Mouse (Mus musculus): ENCODE results near the gene Ppm1h.

The Ppm1h gene

DNA sequence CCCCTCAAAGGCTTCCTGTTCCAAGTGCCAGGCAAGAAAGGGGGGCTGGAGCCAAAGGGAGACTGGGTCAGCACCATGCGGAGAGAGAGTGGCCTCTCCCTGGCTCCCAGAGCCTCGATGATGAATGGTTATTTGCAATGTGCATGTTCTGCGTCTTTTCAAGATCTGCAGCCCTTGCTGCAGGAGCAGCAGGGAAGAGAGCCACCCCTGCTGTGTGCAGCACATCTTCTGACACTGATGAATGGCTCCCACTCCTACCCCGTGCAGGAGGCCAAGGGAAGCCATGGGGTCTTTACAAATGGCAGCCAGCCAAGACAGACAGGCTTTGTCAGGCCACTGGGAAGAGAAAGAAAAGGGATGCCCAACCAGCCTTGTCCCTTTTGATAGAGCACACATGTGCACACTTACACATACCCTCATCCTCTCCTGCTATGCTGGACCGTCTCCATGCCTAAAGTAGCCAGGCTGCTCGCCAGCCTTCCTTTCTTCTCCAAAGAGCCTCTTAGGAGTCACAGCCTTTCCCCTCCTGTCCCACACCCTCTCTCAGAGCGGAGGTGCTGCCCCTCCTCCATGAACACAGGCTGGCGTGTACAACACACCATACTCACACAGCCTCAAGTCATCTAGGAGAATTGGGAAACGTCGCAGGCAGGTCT is 209.1 kb downstream of the Ppm1h start:
- in situ Hi-C loops (cut with MboI, MseI): no loop called here

DNA sequence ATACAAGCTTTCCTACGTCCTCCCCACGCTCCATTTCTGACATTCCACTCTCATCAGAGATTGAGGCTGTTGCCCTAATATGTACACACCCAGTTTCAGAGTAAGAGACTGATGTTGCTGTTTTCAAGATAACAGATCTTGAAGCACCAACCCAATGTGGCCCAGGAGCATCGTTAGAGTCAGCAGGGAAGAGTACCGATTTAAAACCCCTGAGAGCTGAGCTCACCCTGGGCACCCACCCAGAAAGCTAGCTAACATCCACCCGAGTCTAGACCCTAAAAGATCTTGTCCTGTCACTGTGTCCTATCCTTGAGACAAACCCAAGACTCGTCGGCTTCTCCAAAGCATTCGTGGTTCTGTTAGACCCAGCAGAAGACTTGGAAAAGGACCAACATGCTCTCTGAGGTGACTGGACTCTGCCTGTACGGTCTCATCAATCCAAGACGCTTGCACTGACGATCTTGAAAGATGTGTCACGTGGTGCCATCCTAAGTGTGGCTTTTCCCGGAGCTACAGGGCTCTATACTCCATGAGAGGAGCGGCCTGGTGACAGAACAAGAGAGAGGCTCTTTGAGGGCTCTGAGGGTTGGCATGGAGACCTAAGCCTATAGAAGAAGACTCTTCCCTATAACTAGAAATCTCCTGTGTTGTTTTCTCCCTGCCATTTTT is 212.3 kb downstream of the Ppm1h start:
- in situ Hi-C loops (cut with MboI, MseI): no loop called here

DNA sequence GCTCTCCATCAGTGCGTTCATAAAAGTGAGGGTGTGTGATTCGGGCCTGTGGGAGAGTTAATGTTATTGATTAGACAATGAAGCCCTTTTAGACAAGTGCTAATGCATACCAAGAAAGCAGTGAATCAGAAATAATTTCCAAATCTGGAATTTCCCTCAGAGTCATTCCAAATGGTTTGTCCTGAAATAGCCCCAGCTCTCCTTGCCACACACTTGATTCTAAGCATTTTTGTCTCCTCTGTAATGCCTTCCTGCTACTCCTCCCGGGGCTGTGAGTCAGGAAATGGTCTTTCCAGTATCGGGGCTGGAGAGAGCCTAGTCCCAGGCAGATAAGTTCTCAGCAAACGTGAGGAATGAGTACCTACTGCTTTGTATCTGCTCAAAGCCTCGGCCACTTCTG is 212.9 kb downstream of the Ppm1h start:
- in situ Hi-C loops (cut with MboI, MseI): no loop called here

DNA sequence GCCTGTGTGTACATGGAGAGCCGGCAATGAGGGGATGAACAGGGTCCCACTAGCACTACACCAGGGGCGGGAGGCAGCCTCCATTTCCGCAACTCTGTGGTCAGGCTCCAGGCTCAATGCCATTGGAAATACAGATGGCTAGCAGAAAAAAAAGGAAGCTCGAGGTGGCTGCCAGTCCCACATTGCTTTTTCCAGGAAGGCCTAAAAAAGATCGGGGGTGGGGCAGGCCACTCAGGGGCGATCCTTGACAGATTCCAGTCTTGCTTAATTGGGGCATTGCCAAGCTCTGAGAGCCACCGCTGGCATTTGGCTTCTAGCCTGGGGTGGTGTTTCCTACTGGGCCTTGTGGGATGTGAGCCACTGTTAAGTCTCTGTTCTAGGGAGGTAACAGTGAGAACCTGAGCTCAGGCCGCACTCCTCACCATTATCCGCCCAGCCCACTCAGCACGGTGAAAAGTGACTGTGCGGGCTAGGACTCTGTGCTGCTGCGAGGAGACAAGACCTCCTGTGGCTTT is 216.1 kb downstream of the Ppm1h start:
- in situ Hi-C loops (cut with MboI, MseI): no loop called here

DNA sequence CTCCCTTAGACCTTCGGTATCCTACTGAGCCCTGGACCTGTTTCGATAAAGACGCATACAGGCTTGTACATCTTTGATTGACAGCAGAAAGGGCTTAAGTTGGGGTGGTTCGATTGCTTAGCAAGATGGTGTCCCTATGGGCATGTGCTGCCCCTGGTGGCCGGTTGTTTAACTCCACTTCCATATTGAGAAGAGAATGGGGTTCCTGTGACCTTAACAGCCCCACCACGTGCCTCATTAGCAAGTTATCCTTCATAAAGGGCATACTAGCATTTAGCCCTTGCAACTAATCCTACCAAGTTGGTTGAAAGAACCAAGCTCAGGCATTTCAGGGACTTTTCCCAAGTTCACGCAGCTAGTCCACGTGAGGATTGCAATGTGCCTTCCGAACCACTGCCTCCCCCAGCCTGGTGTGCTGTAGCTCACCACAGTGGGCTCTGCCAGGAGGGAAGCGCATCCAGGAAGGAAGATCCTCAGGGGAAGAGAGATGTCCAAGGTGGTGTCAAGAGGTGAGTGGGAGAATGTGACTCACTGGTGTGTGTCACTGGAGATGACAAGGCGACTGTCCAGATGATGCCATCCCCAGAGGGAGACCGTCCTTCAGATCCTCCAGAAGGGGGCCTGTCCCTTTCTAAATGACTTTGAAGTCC is 216.7 kb downstream of the Ppm1h start:
- in situ Hi-C loops (cut with MboI, MseI): no loop called here

DNA sequence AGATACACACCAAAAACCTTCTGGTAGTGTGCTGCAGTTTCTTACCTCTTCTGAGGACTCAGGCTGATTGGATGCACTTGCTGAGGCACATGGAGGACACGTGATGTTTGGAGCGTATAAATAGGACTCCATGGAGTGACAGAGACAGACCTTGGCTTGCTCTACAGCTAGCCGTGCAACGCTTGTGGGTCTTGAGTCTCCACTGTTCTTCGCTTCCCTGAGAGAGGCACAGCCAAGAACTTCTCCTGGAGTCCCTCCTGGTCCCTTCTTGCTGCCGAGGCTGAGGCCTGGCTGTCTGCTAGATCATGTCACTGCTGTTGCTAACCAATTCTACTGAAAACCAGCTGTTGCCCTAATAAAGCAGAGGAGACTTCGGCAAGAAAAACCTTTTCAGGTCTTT is 221.4 kb downstream of the Ppm1h start:
- in situ Hi-C loops (cut with MboI, MseI): no loop called here

DNA sequence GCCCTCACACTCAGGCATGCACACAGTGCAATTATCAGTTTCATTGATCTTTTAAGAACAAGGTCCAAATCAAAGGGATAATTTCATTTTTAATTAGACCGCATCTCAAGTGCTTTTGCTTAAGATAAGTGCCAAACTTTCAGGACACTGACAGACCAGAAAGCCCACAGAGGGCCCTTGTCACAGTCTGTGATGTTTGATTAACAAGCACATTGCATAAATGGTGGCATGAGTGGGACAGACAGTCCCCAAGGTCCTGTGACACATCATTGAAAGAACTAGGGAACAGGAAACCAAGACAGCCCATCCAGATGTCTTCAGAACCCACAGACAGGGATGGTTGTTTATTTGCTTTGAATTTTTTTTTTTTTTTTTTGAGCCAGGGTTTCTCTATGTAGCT is 221.9 kb downstream of the Ppm1h start:
- in situ Hi-C loops (cut with MboI, MseI): no loop called here

DNA sequence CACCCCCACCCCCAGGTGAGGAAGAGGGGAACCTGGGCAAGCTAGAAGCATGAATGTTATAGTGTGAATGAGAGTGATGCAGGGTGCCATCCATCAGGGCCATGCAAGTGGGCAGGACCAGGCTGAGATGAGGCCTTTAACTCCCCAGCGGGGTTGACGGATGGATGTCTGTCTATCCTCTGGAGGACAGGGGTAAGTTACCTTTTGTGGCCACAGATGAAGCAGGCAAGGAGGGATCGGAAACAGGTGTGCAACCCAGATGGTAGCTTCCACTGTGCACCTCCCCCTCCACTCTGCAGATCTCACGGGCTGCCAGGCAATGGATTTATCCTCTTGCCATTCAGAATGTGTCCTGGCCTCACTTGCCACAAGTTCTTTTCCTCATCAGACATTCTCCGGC is 222.8 kb downstream of the Ppm1h start:
- in situ Hi-C loops (cut with MboI, MseI): no loop called here

DNA sequence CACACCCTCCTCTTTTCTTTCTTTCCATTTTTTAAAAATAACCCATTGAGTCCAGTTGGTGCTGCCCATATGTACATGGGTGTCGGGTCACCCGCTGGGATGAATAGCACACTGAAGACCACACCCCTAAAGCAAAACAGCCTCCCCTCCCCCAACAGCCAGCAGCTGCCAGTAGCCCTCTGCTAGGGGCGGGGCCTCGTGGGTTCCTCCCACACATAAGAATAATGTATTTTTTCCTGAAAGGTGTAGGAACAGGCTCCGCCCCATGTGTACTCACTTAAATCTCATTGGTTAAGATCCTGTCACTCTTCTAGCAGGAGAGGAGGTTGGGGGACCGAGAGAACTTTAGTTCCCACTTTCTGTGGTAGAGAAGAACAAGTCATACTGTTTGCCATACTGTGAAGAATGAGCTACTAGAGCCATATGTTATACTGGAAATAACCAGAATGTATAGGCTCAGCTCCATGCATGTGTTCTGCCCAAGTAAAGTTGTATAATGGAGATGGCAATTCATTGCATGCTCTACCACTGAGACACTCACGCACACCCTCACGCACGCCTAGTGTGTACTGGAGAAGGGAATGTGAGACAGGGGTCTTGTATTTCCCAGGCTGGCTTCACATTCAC is 231.0 kb downstream of the Ppm1h start:
- in situ Hi-C loops (cut with MboI, MseI): no loop called here

DNA sequence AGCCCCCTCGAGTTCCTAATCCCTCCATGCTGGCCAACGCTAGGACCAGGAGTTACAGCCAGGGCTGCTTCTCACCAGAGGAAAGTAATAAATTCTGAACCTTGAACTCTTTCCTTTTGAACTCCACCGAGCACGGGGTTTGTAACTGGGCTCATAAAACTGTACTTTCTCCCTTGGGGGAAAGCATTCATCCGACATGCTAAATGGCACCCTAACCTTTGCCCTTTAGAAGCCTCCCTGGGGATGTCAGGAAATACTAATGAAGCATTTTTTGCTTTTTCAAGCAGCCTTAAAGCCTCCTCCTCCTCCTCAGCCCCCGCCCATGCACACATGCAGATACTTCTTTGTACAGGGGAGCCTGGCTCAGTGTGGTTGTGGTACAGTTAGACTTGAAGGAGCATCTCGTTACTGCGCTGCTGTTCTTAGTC is 232.2 kb downstream of the Ppm1h start:
- in situ Hi-C loops (cut with MboI, MseI): no loop called here

DNA sequence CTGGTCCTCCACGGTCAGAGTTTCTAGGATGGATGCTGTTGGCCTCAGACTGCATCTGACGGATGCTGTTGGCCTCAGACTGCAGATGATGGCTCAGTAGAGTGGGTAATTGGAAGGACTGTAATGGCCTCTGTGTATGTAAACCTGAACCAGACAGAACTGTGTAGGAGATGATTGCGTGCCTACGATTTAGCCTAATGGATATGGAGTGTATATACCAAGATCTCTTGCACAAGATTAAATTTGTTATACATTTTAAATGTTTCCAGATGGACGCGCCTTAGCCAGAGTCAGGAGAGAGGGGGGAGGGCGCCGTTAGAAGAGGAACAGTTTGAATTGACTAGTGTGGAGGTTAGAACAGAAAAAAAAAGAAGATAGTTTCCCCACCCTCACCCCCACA is 233.1 kb downstream of the Ppm1h start:
- in situ Hi-C loops (cut with MboI, MseI): no loop called here

DNA sequence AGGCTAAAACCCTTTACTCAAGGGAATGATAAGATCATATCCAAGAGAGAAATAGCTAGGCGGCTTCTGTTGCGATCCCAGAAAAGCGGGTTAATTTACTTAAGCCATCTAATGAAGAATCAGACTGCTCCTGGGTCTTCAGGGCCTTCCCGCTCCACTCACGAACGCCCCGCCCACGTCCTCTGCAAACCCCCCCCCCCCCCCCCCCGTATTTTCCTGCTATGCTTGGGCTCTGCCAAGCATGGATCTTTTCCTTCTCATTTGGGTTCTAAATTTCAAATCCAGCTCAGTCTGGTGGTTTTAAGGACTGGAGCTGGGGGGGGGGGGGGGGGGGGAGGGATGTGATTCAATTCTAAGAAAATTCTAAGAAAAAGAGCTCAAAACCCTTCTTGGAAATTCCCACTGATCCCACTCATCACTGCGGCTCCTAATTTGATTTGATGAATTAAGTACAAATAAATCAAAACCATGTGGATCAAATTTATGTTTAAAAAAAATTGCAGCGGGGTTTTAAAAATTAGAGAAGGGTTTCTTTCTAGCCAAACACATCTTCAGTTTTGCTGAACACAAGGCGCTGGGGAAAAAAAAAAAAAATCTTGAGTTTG is 233.6 kb downstream of the Ppm1h start:
- in situ Hi-C loops (cut with MboI, MseI): no loop called here

DNA sequence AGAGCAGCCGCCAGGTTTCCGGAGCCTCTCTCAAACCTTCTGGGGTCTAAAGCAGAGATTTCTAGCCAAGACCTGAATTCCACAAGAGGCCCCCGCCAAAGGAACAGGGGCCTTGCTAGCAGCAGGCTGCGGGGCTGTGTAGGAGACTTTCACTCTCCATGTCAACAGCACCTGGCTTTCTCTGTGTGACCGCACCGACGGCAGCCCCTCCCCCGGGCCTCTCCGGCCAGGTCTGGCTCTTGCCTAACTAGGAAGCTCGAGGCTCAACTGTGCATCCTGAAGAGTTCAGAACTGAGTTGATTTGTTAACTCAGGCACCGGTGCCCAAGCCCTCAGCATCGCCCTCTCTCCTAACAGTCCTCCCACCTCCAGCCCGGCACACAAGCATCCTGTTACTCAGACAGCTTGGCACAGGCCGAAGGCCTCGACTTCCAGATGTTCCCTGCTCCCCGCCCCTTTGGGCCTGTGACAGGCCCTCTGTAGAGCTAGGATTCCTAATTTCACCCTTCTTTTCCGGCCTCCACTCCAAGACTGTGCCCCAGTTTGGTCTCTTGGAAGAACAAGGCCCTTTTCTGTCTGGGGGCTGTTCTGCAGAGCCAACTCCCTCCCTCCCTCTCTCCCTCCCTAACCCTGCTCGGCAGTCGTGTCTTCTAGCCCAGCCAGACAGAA is 234.3 kb downstream of the Ppm1h start:
- in situ Hi-C loops (cut with MboI, MseI): no loop called here

DNA sequence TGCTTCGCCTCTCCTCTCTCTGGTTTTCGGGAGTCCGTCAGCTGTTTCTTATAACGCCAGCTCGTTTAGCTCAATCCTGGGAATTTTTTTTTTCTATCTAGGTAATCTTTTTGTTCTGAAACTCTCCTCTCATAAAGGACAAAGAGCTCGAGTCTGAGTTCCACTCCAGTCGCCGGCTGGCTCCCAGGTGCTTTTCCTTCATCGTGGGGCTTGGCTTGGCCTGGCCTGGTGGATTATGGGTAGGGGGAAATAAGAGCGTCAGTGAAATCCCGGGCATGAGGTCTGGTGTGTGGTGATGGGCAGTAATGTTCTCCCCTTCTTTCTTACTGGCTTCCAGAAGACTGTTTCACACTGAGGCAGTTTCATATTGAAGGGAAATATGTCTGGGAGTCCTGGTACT is 234.8 kb downstream of the Ppm1h start:
- in situ Hi-C loops (cut with MboI, MseI): no loop called here

DNA sequence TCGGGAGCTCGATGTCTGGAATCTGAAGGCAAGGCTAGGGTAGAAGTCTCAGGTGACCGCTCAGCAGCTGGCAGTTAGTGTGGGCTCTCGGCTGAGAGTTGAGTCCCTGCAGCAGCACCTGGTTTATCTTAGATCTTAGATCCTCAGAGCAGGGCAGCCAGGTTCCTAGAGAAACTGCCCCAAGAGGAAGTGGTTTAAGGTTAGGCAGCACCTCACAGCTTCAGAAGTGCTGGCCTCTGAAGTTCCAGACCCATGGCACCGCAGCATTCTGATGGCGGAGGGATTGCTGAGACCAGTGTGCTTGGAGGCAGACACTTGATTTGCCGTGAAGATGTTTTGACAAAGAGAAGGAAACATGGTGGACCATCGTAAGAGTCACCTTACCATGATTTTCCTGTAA is 237.3 kb downstream of the Ppm1h start:
- in situ Hi-C loops (cut with MboI, MseI): no loop called here

DNA sequence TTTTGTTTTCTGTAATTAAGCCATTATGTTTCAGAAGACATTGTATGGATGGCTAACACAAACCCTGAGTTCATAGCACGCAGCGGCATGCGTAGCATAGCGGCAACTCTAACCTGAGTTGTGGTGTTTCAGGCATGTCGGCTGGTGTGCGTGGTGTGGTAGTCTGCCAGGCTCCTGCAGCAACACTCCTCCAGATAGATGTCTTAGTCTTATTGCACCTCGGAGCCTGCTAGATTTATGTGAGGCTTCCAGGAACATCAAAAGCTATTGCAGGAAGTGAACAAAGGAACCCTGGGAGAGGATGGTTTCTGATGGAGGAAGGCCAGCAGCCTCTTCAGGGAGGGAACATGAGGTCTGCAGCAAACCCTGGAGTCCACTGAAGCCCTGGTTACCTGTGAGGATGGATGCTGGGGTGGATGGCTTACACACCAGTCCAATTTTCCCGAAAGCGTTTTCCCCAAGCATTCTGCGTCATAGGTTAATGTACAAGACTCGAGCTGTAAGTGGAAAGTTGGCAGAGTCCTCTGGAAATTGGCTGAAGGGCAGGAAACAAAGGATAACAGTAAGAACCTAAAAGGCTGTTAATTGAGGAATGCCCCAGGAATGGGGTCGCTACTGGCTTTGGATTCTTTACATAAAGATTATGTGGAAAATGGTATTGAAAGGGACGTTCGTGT is 239.2 kb downstream of the Ppm1h start:
- in situ Hi-C loops (cut with MboI, MseI): no loop called here

DNA sequence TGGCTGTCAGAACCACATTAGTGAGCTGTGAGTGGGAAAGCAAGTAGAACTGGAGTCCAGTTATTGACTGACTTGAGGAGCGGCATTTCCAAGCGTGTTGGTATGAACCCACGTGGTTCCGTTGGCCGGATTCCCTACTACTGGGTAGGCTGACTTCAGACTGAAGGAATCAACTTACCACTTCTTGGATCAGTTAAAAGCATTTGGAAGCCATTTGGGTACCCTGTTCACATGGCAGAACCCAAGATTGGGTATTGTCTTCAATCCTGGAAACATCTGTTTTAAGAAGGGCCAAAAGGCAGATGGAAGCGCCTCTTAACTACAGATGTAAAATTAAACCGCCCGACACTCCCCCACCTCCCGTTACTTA is 239.7 kb downstream of the Ppm1h start:
- in situ Hi-C loops (cut with MboI, MseI): no loop called here

DNA sequence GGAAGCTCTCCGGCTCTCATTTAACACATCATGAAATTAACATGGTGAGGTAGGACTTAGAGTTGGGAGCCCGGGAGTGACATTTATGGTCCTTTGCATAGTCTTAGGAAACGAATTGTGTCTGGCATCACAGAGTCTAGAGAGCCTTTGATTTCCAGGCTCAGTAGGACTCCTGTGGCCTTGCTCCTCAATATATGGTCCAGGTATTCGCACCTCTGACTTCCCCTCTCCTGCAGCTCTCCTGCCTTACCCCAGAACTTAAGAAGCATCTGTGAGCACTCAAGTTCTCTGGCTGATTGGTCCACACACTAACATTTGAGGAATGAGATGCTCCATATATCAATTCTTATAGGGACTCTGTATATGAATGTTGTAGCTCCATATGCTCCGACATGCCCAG is 240.2 kb downstream of the Ppm1h start:
- in situ Hi-C loops (cut with MboI, MseI): no loop called here

DNA sequence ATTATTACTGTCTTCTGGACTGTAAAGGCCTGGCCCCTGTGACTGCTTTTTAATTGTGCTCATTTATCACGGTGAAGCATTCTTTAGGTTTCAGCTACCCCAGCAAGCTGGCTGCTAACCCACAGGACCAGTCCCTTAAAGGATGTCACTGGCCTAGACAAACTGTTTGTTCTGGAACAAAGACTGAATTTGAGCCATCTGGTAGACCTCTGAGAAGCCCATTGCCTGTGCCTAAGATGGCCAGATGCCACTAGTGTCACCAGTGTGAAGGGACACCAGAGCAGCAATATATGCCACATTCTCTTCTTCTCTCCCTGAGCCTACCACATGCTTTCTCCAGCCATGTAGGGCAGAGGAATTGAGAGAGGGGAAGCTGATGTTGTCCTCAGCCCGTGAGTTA is 240.9 kb downstream of the Ppm1h start:
- in situ Hi-C loops (cut with MboI, MseI): no loop called here

DNA sequence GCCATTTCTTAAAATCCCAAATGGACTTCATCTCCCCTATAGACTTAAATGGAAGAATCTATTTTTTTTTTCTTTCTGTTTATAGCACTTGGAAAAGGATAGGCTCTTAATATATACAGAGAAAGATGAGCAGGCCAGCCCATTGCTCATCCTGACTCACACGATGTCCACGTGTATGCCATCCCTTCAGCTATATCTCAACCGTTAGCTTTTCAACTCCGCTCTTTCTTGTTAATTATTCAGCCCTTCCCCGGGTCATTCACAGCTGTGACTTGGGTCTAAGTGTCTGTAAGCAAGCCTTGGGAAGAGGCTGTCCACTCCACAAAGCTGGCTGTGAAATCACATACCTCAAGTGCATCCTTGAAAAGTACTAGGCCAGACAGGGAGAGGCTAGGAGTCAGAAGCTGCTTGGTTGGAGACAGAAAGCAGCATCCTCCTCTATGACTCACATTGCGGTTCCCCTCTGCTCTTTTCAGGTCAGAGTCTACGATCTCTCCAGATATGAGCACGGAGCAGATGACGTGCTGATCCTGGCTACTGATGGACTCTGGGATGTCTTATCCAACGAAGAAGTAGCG is 241.7 kb downstream of the Ppm1h start:
- in situ Hi-C loops (cut with MboI, MseI): no loop called here

DNA sequence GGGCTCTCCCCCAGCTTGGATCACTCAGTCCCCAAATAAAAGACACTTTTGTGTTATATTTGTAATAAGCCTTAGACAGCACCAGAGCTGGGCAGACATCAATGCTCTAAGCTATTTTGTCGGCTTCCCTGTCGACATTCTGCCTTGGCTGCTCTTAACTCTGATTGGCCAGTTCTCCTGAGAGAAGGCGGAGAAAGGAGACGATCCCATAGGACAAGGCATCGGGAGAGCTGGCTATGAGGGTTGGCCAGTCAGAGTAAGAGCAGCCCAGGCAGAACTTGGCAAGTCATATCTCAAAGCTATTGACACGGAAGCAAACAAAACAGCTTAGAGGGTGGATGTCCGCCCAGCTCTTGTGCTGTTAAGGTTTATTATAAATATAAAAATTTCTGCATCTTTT is 243.7 kb downstream of the Ppm1h start:
- in situ Hi-C loops (cut with MboI, MseI): no loop called here

All from T-helper 2 cell (primary cell).